10 mouse cellular contexts compared by ENCODE assay signal in the genomic region with DNA sequence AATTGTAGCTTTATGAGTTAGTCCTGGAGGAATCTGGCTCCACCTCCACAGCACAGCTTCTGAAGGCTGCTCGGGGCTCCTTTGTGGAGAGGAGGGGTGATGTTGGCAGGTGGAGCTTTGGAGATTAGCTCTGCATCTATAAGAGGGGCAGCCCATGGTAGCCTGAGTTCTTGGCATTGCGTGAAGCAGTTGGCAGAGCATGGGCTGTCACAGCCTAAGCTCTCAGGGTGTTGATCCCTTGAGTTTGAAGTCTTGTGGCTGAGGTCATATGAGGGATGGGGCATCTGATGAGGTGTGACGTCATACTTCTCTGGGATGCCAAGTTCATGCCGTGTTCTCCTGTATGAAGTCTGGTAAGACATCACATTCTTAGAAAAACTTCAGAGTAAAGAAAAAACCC.
DNase-seq lines count a peak whose midpoint lies in the region; ATAC-seq and TF ChIP-seq lines count a peak whose summit lies in the region.
"Had no signal": no experiment of that assay in that cellular context is flagged by ENCODE, and none has a peak within 500 bp of the region (broad histone marks: within the 10 kb centered on the region; RNA-seq: fewer than 3 reads in every experiment).

No protein-coding gene starts in this region.

- 48% methylated on average over 4 of the region's 4 CpGs for WGBS in lung, embryonic 14.5 days

- no peak for TF ChIP-seq CTCF in lung, embryonic 14.5 days (IDR thresholded peaks at IDR 0.05; ENCODE audit: low read depth)

- H3K36me3 ChIP-seq in lung, embryonic 14.5 days (ENCODE audit: insufficient read depth) = no peaks in the 10 kb centered on the region
- H3K36me3 ChIP-seq: midbrain, embryonic 15.5 days had no signal

- no peak for ATAC-seq in lung, embryonic 14.5 days (ENCODE audit: insufficient read depth)
- peak; percentile 69 for ATAC-seq in erythroid progenitor cell, adult 5-6 weeks (replicated peaks; ENCODE audit: low FRiP score, poor library complexity, severe bottlenecking)
- ATAC-seq in monocyte, adult 5-6 weeks (replicated peaks; ENCODE audit: insufficient number of reproducible peaks, low FRiP score, low TSS enrichment, poor library complexity, severe bottlenecking) = no peak
- ATAC-seq: midbrain, embryonic 15.5 days had no signal

- no peaks in the 10 kb centered on the region for H3K4me1 ChIP-seq in lung, embryonic 14.5 days (ENCODE audit: insufficient read depth)
- H3K4me1 ChIP-seq: midbrain, embryonic 15.5 days had no signal

- no peaks in the 10 kb centered on the region for H3K27me3 ChIP-seq in lung, embryonic 14.5 days (ENCODE audit: insufficient read depth, low read length)
- H3K27me3 ChIP-seq: midbrain, embryonic 15.5 days had no signal

- no peak overlapping the region for H3K9ac ChIP-seq in lung, embryonic 14.5 days
- H3K9ac ChIP-seq: midbrain, embryonic 15.5 days had no signal

- no peak overlapping the region for H3K27ac ChIP-seq in lung, embryonic 14.5 days (ENCODE audit: low read depth)
- H3K27ac ChIP-seq: midbrain, embryonic 15.5 days had no signal

- peak; percentile 69 for DNase-seq in heart, adult 11 months
- no peak for DNase-seq in heart, postnatal 25 days (ENCODE audit: low spot score)
- DNase-seq in lung, embryonic 14.5 days = peak; percentile 3
- DNase-seq in lung, adult 18-20 months = no peak
- peak; percentile 14 for DNase-seq in retina, postnatal 7 days (ENCODE audit: low read depth, low spot score)
- DNase-seq: cerebellum, adult 11-12 months; kidney, postnatal 25 days had no signal

- H3K4me3 ChIP-seq in lung, embryonic 14.5 days (ENCODE audit: low read depth, low read length) = no peak overlapping the region
- H3K4me3 ChIP-seq: midbrain, embryonic 15.5 days had no signal

- no peaks in the 10 kb centered on the region for H3K9me3 ChIP-seq in lung, embryonic 14.5 days (ENCODE audit: low read depth, low read length)
- H3K9me3 ChIP-seq: midbrain, embryonic 15.5 days had no signal

- no peak overlapping the region for H3K4me2 ChIP-seq in lung, embryonic 14.5 days
- H3K4me2 ChIP-seq: midbrain, embryonic 15.5 days had no signal

- intact Hi-C loops in heart, postnatal 25 days (cut with DNase I) = no loop called here

Comparison
In these comparisons a context has a peak if more than half of its experiments do, and no peak if none do; other contexts are left out.
1. DNase-seq: peak in heart, adult 11 months (single experiment), lung, embryonic 14.5 days (single experiment) and retina, postnatal 7 days (single experiment); none in heart, postnatal 25 days (single experiment) and lung, adult 18-20 months (0 of 2).